Mouse (Mus musculus): ENCODE data around the gene Ptgfrn. TPM values are rescaled to one million over a fixed set of nuclear protein-coding genes. Genes with fewer than 3 reads are reported as not detected.

Ptgfrn gene
- polyA plus RNA-seq, 1 experiment from 2014 or later: 8.8 TPM

- 70% methylated on average over 6 of the region's 6 CpGs for WGBS
- no peak for ATAC-seq (replicated peaks; ENCODE audit: low FRiP score, low TSS enrichment, low read depth)
- H3K4me2 ChIP-seq (ENCODE audit: low read length): no peak overlapping the region
Measured at GRCm38 (mm10) chr3:101005392-101005791, 104.7 kb downstream of the Ptgfrn start.

GRCm38 (mm10) chr3:101003575-101004356, 106.3 kb downstream of the Ptgfrn start:
- DNase-seq (ENCODE audit: low spot score) (no peak), ATAC-seq (replicated peaks; ENCODE audit: low FRiP score, low TSS enrichment, low read depth) (no peak)
- no peak overlapping the region for H3K27ac ChIP-seq (ENCODE audit: low read depth)
- no peaks in the 10 kb centered on the region for H3K27me3 ChIP-seq (replicated peaks; ENCODE audit: control insufficient read depth, insufficient read depth, low read length)
- H3K4me1 ChIP-seq (replicated peaks; ENCODE audit: control insufficient read depth, insufficient read depth, low read length): no peaks in the 10 kb centered on the region
- H3K9ac ChIP-seq (ENCODE audit: low read length): no peak overlapping the region
- no peak overlapping the region for H3K4me3 ChIP-seq (ENCODE audit: low read depth, low read length)
- WGBS: 86% methylated on average over 15 of the region's 15 CpGs
- H3K4me2 ChIP-seq (ENCODE audit: low read length): no peak overlapping the region
- no peaks in the 10 kb centered on the region for H3K36me3 ChIP-seq (ENCODE audit: control insufficient read depth, insufficient read depth, low read length)
- no peaks in the 10 kb centered on the region for H3K9me3 ChIP-seq (ENCODE audit: control insufficient read depth, low read length)

More at GRCm38 (mm10) chr3:101005392-101005791, 104.7 kb downstream of the Ptgfrn start:
- no peaks in the 10 kb centered on the region for H3K27me3 ChIP-seq (replicated peaks; ENCODE audit: control insufficient read depth, insufficient read depth, low read length)
- no peak overlapping the region for H3K4me3 ChIP-seq (ENCODE audit: low read depth, low read length)
- no peak overlapping the region for H3K27ac ChIP-seq (ENCODE audit: low read depth)
- no peak overlapping the region for H3K9ac ChIP-seq (ENCODE audit: low read length)
- no peaks in the 10 kb centered on the region for H3K36me3 ChIP-seq (ENCODE audit: control insufficient read depth, insufficient read depth, low read length)
- DNase-seq (ENCODE audit: low spot score): no peak
- no peaks in the 10 kb centered on the region for H3K4me1 ChIP-seq (replicated peaks; ENCODE audit: control insufficient read depth, insufficient read depth, low read length)
- H3K9me3 ChIP-seq (ENCODE audit: control insufficient read depth, low read length): no peaks in the 10 kb centered on the region

DNA sequence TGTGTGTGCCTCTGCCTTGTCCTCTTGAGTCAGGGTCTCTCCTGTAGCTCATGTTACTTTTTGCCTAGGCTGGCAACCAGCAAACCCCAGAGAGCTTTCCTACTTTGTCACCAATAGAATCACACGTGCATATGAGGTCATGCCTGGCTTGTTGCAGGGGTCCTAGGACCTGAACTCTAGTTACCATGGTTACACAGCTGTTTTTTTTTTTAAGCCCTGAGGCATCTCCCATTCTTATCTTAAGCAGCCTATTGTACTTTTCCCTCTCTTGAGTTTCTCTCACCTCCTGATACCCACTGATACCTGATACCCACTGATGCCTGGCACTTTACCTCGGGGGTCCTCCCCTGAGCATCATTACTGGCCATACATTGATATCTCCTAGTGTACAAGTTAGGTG, 110.3 kb downstream of the Ptgfrn start:
- Histone ChIP-seq H3K9me3 (ENCODE audit: control insufficient read depth, low read length) (no peaks in the 10 kb centered on the region), H3K4me2 (ENCODE audit: low read length) (no peak overlapping the region), H3K4me3 (ENCODE audit: low read depth, low read length) (no peak overlapping the region), H3K36me3 (ENCODE audit: control insufficient read depth, insufficient read depth, low read length) (no peaks in the 10 kb centered on the region), H3K27me3 (replicated peaks; ENCODE audit: control insufficient read depth, insufficient read depth, low read length) (no peaks in the 10 kb centered on the region), H3K27ac (ENCODE audit: low read depth) (no peak overlapping the region), H3K4me1 (replicated peaks; ENCODE audit: control insufficient read depth, insufficient read depth, low read length) (0 out of 2 replicates have a peak, but pooled peaks cover 3% of the 10 kb centered on the region), H3K9ac (ENCODE audit: low read length) (no peak overlapping the region)
- ATAC-seq (replicated peaks; ENCODE audit: low FRiP score, low TSS enrichment, low read depth) (no peak), DNase-seq (ENCODE audit: low spot score) (no peak)
- WGBS: 38% methylated on average over 2 of the region's 2 CpGs

DNA sequence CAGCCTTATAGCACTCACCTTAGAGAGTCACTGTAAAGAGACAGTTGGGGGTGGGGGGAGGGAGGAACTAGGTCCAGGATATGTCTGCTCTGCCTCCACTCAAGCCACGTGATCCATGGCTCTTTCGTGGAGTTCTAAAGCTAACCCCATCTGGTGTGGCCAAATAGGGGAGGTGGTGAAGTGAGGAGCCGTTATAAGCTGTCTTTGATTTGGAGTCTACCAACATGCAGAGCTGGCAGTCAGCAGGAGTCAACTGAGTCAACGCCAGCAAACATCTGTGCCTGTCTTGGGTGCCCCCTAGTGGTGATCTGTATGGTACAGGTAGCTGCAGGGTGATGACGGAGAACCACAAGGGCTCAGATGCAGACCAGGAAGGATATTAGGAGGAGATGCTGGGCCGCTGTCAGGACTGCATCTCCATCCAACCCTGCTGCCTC, 111.2 kb downstream of the Ptgfrn start:
- DNase-seq (ENCODE audit: low spot score) (peak; percentile 77), ATAC-seq (replicated peaks; ENCODE audit: low FRiP score, low TSS enrichment, low read depth) (0 out of 2 replicates have a peak, but pooled peaks have one; percentile 23)
- no peak overlapping the region for H3K4me3 ChIP-seq (ENCODE audit: low read depth, low read length)
- H3K9ac ChIP-seq (ENCODE audit: low read length): no peak overlapping the region
- H3K27ac ChIP-seq (ENCODE audit: low read depth): no peak overlapping the region
- no peaks in the 10 kb centered on the region for H3K9me3 ChIP-seq (ENCODE audit: control insufficient read depth, low read length)
- no peak overlapping the region for H3K4me2 ChIP-seq (ENCODE audit: low read length)
- WGBS: 23% methylated on average over 6 of the region's 6 CpGs
- no peaks in the 10 kb centered on the region for H3K36me3 ChIP-seq (ENCODE audit: control insufficient read depth, insufficient read depth, low read length)
- H3K27me3 ChIP-seq (replicated peaks; ENCODE audit: control insufficient read depth, insufficient read depth, low read length): no peaks in the 10 kb centered on the region
- H3K4me1 ChIP-seq (replicated peaks; ENCODE audit: control insufficient read depth, insufficient read depth, low read length): 0 out of 2 replicates have a peak, but pooled peaks cover 3% of the 10 kb centered on the region

DNA sequence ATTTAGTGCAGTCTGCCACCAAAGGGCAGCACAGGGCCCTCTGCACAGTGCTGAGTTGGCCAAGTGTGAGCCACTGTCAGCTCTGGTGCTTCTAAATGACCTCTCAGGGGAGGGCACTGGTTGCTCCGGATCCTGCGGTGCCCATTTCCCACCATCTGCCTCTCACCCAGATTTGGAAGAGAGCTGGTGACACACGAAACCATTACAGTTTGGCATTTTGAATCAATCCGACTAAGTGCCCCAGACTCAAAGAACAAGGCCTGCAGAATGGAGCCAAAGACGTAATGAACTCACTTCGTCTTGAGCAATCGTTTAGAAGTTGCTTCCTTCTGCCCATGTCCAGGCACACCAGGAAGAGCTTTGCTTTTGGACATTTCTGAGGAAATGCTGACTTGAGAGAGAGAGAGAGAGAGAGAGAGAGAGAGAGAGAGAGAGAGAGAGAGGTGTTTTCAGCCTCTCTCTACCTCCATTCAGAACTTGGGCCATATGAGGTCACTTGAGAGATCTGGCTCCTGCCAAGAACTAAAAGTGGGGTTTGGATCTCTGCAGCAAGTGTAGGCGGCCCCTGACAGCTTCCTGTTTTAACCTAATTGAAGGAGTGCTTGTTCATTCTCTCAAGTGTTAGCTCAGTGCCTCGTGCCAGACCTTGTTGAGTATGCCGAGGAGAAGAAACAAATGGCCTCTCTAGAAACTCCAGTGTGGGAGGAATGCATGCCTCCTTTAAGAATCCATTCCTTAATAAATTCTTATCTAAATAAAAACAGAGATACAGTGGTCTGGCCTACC, 112.1 kb downstream of the Ptgfrn start:
- no peak overlapping the region for H3K4me3 ChIP-seq (ENCODE audit: low read depth, low read length)
- WGBS: 63% methylated on average over 10 of the region's 10 CpGs
- ATAC-seq (replicated peaks; ENCODE audit: low FRiP score, low TSS enrichment, low read depth): no peak

DNA sequence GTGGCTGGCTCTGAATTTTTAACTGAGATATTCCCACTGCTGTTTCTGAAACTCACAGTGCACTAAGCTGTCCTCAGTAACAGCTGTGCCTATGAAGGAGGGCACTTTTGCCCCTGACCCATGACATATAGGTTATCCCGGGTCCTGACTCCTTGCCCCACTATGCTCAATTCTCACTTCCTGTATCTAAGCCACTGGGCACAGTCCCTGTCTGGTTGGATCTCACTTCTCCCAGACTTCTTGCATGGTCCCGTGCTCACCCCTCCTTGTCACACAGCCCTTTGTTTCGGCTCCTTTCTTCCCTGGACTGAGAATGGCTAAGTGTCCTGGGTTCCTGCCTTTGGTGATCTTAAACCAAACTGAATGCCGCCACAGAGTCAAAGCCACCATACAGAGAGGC, 115.8 kb downstream of the Ptgfrn start:
- no peak overlapping the region for H3K9ac ChIP-seq (ENCODE audit: low read length)
- ATAC-seq (replicated peaks; ENCODE audit: low FRiP score, low TSS enrichment, low read depth): no peak
- H3K36me3 ChIP-seq (ENCODE audit: control insufficient read depth, insufficient read depth, low read length): no peaks in the 10 kb centered on the region
- H3K4me2 ChIP-seq (ENCODE audit: low read length): no peak overlapping the region
- DNase-seq (ENCODE audit: low spot score): no peak
- H3K27me3 ChIP-seq (replicated peaks; ENCODE audit: control insufficient read depth, insufficient read depth, low read length): no peaks in the 10 kb centered on the region
- 0 out of 2 replicates have a peak, but pooled peaks cover 3% of the 10 kb centered on the region for H3K4me1 ChIP-seq (replicated peaks; ENCODE audit: control insufficient read depth, insufficient read depth, low read length)
- H3K27ac ChIP-seq (ENCODE audit: low read depth): no peak overlapping the region
- no peaks in the 10 kb centered on the region for H3K9me3 ChIP-seq (ENCODE audit: control insufficient read depth, low read length)
- no peak overlapping the region for H3K4me3 ChIP-seq (ENCODE audit: low read depth, low read length)
- WGBS: 75% methylated on average over 4 of the region's 4 CpGs

More for the DNA sequence above, 112.1 kb downstream of the Ptgfrn start:
- no peaks in the 10 kb centered on the region for H3K27me3 ChIP-seq (replicated peaks; ENCODE audit: control insufficient read depth, insufficient read depth, low read length)
- H3K9ac ChIP-seq (ENCODE audit: low read length): no peak overlapping the region
- H3K9me3 ChIP-seq (ENCODE audit: control insufficient read depth, low read length): no peaks in the 10 kb centered on the region
- 0 out of 2 replicates have a peak, but pooled peaks cover 3% of the 10 kb centered on the region for H3K4me1 ChIP-seq (replicated peaks; ENCODE audit: control insufficient read depth, insufficient read depth, low read length)
- no peaks in the 10 kb centered on the region for H3K36me3 ChIP-seq (ENCODE audit: control insufficient read depth, insufficient read depth, low read length)
- H3K4me2 ChIP-seq (ENCODE audit: low read length): no peak overlapping the region
- DNase-seq (ENCODE audit: low spot score): no peak
- no peak overlapping the region for H3K27ac ChIP-seq (ENCODE audit: low read depth)

DNA sequence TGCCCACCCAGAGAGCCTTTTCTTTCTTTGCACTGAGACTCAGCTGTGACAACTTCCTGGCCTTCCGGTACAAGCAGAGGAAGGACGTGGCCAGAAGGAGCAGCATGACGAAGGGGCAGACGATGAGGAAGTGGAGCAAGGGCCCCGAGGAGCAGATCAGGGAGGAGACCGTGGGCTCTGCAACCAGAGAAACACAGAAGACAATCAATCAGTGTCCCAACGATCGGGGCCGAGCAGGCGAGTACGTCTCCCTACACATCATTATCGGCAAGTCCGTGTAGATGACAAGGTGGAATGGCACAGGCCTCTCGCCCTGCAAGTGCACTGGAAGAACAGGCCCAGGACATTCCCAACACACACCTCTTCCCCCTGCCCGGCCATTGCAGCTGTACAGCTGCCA, 116.4 kb downstream of the Ptgfrn start:
- H3K9ac ChIP-seq (ENCODE audit: low read length): no peak overlapping the region
- DNase-seq (ENCODE audit: low spot score) (no peak), ATAC-seq (replicated peaks; ENCODE audit: low FRiP score, low TSS enrichment, low read depth) (no peak)
- H3K4me3 ChIP-seq (ENCODE audit: low read depth, low read length): no peak overlapping the region
- H3K27ac ChIP-seq (ENCODE audit: low read depth): no peak overlapping the region
- WGBS: 51% methylated on average over 15 of the region's 15 CpGs
- H3K36me3 ChIP-seq (ENCODE audit: control insufficient read depth, insufficient read depth, low read length): no peaks in the 10 kb centered on the region
- no peaks in the 10 kb centered on the region for H3K27me3 ChIP-seq (replicated peaks; ENCODE audit: control insufficient read depth, insufficient read depth, low read length)
- 0 out of 2 replicates have a peak, but pooled peaks cover 3% of the 10 kb centered on the region for H3K4me1 ChIP-seq (replicated peaks; ENCODE audit: control insufficient read depth, insufficient read depth, low read length)
- no peaks in the 10 kb centered on the region for H3K9me3 ChIP-seq (ENCODE audit: control insufficient read depth, low read length)
- H3K4me2 ChIP-seq (ENCODE audit: low read length): no peak overlapping the region

GRCm38 (mm10) chr3:100993158-100993557, 116.9 kb downstream of the Ptgfrn start:
- WGBS: 75% methylated on average over 7 of the region's 7 CpGs
- Histone ChIP-seq H3K4me1 (replicated peaks; ENCODE audit: control insufficient read depth, insufficient read depth, low read length) (0 out of 2 replicates have a peak, but pooled peaks cover 3% of the 10 kb centered on the region), H3K9me3 (ENCODE audit: control insufficient read depth, low read length) (no peaks in the 10 kb centered on the region), H3K27me3 (replicated peaks; ENCODE audit: control insufficient read depth, insufficient read depth, low read length) (no peaks in the 10 kb centered on the region), H3K4me2 (ENCODE audit: low read length) (no peak overlapping the region), H3K36me3 (ENCODE audit: control insufficient read depth, insufficient read depth, low read length) (no peaks in the 10 kb centered on the region), H3K9ac (ENCODE audit: low read length) (no peak overlapping the region), H3K27ac (ENCODE audit: low read depth) (no peak overlapping the region), H3K4me3 (ENCODE audit: low read depth, low read length) (no peak overlapping the region)
- DNase-seq (ENCODE audit: low spot score) (no peak), ATAC-seq (replicated peaks; ENCODE audit: low FRiP score, low TSS enrichment, low read depth) (no peak)
